Mouse (Mus musculus) embryonic fibroblast, embryonic 13.5 days (primary cell): ENCODE results near the gene Lrp6.

Experiments
- CTCF ChIP-seq: IDR thresholded peaks from 2 replicates; pipeline ENCODE4 v1.5.1; 2011; ENCODE audit warnings: mild to moderate bottlenecking, control low read depth, low read length, moderate library complexity, borderline replicate concordance; ENCODE audit not compliant: insufficient read depth
- POLR2A ChIP-seq: IDR thresholded peaks from 2 replicates; pipeline ENCODE4 v1.6.1; 2011; ENCODE audit warnings: low read depth, mild to moderate bottlenecking, control low read depth, low read length, moderate library complexity

DNA sequence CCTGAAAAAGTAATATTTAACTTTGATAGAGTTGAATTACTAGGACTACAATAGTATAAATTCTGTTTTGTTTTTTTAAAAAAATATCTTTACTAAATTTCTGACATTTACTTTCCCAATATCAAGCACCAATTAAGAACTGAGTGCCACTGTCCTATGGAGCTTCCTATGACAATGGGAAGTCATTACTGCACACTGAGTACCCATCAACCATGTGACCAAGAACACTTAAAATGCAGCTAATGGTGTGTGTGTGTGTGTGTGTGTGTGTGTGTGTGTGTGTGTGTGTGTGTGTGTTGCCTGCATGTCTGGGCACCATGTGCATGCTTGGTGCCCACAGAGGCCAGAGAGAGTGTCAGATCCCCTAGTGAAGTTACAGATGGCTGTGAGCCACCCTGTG is 23.2 kb downstream of the Lrp6 start:
- no peak for TF ChIP-seq POLR2A
- no peak for TF ChIP-seq CTCF
